Mouse (Mus musculus): ENCODE measurements around the gene Dcdc2c.

Dcdc2c gene

GRCm38 (mm10) chr12:28552299-28552698 is at the start of gene Dcdc2c:
Gene Dcdc2c (minus strand): TSS chr12:28552399.
- no peak for DNase-seq

GRCm38 (mm10) chr12:28598526-28598991 is 46.4 kb upstream of the Dcdc2c start:
- peak; percentile 80 for DNase-seq

GRCm38 (mm10) chr12:28598110-28598509 is 45.9 kb upstream of the Dcdc2c start:
- DNase-seq: no peak

- DNase-seq: no peak
Observed at GRCm38 (mm10) chr12:28597699-28598098, 45.5 kb upstream of the Dcdc2c start.

- DNase-seq: peak; percentile 66
Observed at GRCm38 (mm10) chr12:28596851-28597250, 44.7 kb upstream of the Dcdc2c start.

- peak; percentile 47 for DNase-seq
Observed at GRCm38 (mm10) chr12:28590428-28590827, 38.2 kb upstream of the Dcdc2c start.

DNA sequence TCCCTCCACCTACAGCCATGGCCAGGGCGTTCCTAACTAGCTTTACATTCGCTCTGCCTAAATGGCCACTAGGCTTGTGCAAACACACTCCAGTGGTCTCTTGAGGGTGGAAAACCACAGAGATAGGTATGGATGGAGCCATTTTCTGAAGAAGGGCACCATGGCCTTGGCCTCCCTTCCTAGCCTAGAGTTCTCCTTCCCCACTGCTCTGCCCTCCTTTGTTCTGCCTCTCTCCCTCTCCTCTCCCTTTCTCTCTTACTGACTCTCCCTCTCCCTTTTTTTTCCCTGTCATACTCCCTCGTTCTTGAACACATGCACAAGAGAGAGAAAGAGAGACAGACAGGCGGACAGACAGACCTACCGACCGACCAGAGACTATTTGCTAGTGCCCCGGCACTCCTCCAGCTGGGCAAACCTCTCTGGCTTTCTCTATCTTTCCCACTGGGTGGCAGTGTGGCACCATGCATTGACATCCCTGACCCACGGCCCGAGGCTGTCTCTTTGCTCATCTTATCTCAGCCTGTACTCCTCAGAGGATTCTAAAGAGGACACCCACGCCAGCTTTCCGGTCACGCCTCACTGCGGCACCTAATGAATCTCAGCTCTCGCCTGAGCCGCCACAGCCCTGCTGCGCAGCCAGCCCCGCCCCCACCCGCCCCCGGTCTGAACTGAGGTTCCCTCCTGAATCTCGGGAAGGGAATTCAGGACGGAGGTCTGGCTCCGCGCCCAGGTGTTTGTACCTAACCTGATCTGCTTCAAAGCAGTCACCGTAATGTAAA is 37.1 kb upstream of the Dcdc2c start:
- DNase-seq: peak; percentile 94

- DNase-seq: no peak
Observed at GRCm38 (mm10) chr12:28587949-28588348, 35.8 kb upstream of the Dcdc2c start.

DNA sequence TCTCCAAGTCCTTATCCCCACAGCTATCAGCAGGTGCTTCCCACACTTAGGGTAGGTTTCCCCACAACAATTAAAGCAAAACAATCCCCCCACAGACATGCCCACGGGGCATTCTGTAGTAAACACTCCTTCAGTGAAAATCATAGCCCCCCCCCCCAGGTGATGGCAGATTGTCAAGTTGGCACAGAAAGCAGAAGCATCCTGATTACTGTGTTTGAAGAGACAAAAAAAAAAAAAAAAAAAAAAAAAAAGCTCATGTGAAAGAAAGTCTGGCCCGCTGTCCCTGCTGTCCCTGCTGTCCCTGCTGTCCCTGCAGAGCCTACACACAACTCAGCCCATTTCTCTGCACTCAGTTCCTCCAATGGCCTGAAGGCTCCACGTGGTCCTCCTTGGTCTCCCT is 31.8 kb upstream of the Dcdc2c start:
- DNase-seq: no peak

- DNase-seq: no peak
Observed at GRCm38 (mm10) chr12:28582423-28582822, 30.2 kb upstream of the Dcdc2c start, which contains the start of gene Allc. Gene Allc (minus strand): TSS chr12:28582523.

DNA sequence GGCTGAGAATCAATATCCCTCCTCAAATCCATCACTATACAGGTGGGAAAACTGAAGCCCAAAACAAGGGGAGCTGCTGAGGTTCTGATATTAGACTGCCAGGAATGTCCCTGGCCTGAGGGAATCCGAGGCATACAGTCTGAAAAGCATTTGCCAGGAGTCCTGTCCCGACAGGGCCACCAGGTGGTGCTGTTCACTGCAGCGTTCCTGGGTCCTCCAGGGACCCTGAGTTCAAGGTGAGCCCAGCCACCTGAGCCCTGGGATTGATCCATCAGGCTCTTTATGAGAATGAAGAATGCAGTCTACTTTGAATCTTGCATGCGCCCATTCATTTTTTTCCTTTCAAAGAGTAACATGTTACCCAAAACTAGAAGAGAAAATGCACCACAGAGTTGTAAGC is 26.9 kb upstream of the Dcdc2c start:
- no peak for DNase-seq

GRCm38 (mm10) chr12:28578147-28578546 is 25.9 kb upstream of the Dcdc2c start:
- DNase-seq: no peak

GRCm38 (mm10) chr12:28575366-28576070 is 23.3 kb upstream of the Dcdc2c start:
- DNase-seq: no peak

DNA sequence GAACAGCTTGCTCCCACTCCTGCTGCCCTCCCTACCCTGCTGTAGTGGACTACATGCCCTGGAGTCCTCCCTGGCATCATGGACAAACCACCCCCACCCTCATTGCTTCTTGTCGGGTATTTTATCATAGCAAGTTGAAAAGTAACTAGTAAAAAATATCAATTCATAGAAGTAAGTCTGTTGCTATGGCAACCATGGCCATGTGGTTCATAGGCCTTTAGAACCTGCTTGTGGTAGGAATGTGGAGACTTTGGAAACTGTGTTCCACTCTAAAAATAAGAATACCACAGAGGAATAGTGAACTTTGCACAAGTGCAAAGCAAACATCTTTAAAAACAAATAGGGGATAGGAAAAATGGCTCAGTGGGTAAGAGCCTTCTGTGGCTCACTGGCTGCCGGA is 20.0 kb upstream of the Dcdc2c start:
- DNase-seq: no peak

DNA sequence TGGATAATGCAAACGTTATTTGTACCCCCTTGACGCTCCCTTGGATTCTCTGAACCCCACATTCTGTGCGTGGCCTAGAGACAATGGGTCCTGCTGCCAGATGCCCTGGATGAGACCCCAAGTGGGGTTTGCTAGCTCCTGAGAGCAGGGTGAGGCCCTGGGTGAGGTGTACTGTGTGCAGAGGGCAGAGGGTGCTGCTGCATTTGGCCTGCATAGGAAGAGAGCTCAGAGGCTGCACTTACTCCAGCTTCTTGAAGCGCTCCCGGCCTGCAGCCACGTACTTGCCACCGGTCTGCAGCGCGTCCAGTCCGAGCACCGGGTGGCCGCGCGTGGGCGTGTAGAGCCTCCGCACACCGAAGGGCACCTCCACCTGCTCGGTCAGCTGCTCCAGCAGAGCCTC is 424 bp downstream of the Dcdc2c start:
- no peak for DNase-seq

GRCm38 (mm10) chr12:28548887-28549286 is 3.3 kb downstream of the Dcdc2c start:
- DNase-seq: no peak

- DNase-seq: no peak
Observed at GRCm38 (mm10) chr12:28514264-28514775, 37.9 kb downstream of the Dcdc2c start.

- DNase-seq: no peak
Observed at GRCm38 (mm10) chr12:28509699-28510280, 42.4 kb downstream of the Dcdc2c start.

GRCm38 (mm10) chr12:28494289-28494688 is 57.9 kb downstream of the Dcdc2c start:
- DNase-seq: no peak

DNA sequence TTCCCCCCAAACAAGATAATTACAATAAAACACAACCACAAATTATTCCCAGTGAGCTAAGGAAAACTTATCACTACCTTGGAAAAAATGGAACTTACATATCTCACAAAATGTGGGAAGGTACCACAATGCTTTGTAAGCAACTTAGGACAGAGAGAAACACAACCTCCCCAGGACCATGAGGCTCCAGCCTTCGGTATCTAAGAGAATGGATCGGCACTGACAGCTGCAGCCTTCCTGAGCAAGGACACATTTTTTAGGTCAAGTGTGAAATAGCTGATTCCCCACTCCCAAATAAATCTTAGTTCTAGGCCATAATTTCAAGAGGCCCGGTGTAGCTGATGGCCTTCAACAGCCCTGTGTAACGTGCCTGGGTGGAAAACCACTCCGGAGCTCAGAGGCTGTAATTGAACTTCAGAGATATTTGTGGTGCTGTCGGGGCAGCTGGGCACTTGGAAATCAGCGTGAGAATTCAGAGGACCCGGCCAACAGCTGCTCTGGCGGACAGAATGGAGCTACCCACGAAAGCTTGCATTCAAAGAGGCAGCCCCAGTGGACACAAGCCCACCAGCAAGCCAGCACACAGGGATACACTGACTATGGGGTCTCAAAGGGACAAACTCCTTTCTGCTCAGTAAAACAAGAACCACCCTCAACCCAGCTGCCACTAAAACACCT is 69.6 kb downstream of the Dcdc2c start:
- DNase-seq: no peak

- peak; percentile 34 for DNase-seq
Observed at GRCm38 (mm10) chr12:28460951-28461431, 91.2 kb downstream of the Dcdc2c start.

DNA sequence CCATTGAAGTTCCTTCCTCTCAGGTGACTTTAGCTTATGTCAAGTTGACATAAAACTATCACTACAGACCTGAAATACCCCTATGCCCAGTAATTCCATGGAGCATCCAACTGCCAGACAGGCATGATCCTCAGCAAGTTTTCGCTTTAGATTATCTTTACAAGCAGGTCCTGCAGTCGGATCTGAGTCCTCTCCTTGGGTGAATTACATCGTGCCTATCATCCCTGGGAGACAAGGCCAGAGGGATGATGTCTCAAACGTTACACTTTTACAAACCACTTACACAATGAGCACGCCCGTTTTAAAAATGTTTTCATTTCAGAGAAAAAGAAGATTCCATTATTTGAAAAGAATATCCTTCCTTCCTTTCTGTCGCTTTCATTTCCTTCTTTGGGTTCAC is 91.7 kb downstream of the Dcdc2c start:
- no peak for DNase-seq

GRCm38 (mm10) chr12:28458786-28459185 is 93.4 kb downstream of the Dcdc2c start:
- DNase-seq: no peak
